Mouse (Mus musculus) yolk sac, embryonic 10.5 days (tissue): ENCODE measurements at regions not wholly inside any gene's neighbourhood (a gene's known extent, or its start where the extent isn't known, plus 50 kb on each side); places are given as distances from the start of the nearest gene placed in this dataset.

ENCODE experiments used
- DNase-seq: peaks from one replicate; pipeline ENCODE4 v3.0.0-alpha.2; 2017; ENCODE audit warnings: low spot score

GRCm38 (mm10) chr9:120628794-120629560 lies 57.7 kb downstream of the Rpl14 start:
- DNase-seq: no peak

DNA sequence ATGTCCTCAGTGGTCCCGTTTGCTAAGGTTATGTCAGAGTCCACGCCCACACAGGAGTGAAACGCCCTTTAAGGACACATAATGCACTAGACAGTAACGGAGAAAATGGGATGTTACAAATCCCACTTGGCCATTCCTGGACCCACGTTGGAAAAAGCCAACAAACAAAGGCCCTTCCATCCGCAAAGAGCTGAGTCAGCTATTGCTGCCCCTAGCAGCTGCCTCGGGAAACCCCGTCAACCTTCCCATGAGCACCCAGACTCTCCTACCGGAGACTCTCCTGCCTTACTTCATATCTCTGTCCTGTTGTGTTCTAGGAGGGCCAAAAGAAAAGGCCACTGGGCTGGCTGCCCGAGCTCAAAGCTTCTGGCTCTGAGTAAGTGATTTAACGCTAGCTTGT lies 58.4 kb downstream of the Rpl14 start:
- DNase-seq: no peak

DNA sequence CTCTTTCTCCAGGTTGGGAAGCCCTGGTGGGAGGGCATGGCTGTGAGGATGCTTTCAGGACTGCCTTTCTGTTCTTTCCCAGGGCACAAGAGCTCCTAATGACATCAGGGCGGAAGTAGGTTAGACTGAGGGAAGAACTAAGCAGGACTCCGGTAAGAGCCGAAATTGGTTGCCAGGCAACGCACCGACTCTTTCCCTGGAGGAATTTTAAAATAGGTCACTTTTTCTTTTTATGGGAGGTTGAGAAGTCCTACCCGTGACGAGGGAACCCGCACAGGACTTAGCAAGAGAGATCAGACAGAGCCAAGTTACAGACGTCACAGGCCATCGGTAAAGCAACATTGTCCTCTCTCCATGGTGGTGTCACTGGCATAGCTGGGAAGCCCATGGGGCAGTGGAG lies 61.6 kb downstream of the Rpl14 start:
- no peak for DNase-seq

GRCm38 (mm10) chr9:120642656-120643055 lies 71.4 kb downstream of the Rpl14 start:
- DNase-seq: no peak

DNA sequence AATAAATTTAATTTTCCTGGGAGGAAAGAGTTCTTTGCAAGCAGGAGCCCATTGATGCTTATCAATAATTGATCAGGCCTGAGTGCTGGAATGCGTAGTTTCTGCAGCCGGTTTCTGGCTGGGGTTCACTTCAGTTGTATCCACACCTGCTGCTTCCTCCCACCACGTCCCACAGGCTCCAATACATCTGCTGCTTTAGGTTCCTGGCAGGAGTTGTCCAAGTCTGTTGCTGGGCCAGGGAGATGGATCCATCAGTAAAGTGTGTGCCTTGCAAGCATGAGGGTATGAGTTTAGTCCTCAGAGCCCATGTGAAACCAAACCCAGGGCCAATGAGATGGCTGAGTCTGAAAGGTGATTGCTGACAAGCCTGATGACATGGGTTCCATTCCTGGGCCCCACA lies 72.1 kb downstream of the Rpl14 start:
- no peak for DNase-seq

DNA sequence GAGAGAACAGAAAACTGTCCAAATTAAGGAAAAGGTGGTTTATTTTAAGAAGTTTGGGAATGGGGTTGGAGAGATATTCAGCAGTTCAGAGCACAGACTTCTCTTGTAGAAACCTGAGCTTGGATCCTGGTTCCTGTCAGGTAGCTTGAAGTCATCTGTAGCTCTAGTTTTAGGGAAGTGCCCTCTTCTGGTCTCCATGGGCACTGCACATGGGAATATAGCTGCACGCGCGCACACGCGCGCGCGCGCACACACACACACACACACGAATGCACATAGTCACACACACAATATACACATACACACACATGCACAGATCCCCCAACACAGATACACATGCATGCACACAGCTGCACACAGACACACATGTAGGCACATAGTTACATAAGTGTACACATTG lies 74.5 kb downstream of the Rpl14 start:
- DNase-seq: no peak

DNA sequence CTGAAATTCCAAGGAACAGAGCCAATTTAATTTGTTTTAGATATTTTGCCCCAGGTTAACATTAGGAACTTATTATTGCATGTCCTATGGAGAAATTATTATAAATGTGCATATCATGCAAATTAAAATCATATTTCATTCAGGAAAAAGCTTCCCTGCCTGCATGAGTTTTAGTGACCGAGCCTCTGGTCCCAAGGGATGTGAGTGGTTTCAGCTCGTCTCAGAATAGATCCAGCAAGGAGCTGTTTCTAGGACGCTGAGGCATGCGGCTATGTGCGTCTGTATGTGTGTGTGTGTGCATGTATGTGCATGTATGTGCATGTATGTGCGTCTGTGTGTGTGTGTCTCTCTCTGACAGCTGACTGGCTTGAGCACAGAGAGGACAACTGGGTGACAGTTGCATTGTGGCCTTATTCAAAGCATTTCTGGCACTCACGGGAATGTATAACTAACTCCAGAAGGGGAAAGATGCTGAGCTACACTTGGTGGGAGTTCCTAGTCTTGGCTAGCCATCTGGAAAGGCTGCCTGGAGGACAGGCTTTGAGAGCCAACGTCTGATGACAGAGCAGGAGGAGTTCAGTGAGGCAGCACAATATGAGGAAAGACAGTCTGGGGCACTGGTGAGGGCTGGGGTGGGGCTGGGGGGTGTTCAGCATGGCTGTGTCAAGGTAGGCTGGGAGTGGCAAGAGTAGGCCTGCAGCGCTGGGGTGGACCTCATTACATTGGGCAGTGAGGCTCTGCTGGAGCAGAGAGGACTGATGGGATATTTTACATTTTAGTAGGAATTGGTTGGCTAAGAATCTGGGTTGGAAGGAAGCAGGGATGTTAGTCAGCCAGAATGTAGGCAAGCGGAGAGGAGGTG lies 75.8 kb downstream of the Rpl14 start:
- no peak for DNase-seq

- no peak for DNase-seq
Observed at GRCm38 (mm10) chr9:120647668-120647955, 76.4 kb downstream of the Rpl14 start.

- DNase-seq: no peak
Observed at GRCm38 (mm10) chr9:120652733-120653132, 81.5 kb downstream of the Rpl14 start.

GRCm38 (mm10) chr9:120653170-120653569 lies 81.9 kb downstream of the Rpl14 start:
- no peak for DNase-seq

- no peak for DNase-seq
Observed at GRCm38 (mm10) chr9:120654736-120655135, 83.5 kb downstream of the Rpl14 start.

GRCm38 (mm10) chr9:120656976-120657375 lies 85.7 kb downstream of the Rpl14 start:
- DNase-seq: peak; percentile 29

DNA sequence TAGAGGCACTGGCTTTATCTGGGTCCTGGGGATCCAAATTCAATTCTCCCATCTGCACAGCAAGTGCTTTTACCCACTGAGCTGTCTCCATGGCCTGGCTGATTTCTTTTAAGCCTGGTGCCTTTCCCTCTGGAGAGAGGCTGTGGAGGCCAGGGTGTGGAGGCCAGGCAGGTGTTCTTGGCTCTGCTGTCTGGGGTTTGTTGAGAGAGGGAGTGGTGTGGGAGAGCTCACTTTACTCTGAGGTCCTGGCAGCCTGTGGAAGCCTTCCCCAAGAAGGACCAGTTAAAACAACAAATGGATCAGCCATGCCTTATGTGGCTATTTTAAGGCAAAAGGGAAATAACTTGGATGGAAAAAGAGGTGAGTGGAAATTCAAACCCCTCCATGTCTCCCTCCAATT lies 86.5 kb downstream of the Rpl14 start:
- no peak for DNase-seq

- no peak for DNase-seq
Observed at GRCm38 (mm10) chr9:120658576-120658975, 87.3 kb downstream of the Rpl14 start.

- DNase-seq: no peak
Observed at GRCm38 (mm10) chr9:120661226-120661625, 90.0 kb downstream of the Rpl14 start.

DNA sequence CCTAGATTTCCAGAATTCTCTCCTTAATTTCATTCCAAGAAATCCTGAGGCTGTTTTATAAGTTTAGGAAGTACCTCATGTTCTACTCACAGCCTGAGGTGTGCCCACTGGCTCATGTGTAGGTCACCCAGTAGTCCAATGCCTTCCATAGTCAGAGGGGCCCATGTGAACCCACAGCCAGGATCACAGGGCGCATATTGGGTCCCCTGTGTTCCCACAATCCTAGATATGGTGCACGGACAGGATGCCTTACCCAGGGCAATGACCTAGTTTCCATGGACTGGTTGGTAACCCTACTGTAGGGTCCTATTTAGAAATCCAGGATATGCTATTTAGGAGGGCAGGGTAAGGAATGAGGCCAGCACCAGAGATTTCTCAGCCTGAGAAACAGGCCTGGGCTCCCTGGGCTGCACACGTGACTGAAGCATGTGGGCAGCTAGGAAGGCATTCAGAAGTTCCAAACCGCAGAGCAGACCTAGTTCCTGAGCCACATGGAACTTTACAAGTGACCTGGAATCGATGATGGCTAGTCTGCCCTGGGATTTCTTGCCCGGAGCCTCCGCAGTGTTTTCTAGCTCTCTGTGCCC lies 90.5 kb downstream of the Rpl14 start:
- DNase-seq: no peak

- DNase-seq: no peak
Observed at GRCm38 (mm10) chr9:120663181-120663580, 91.9 kb downstream of the Rpl14 start.

- DNase-seq: no peak
Observed at GRCm38 (mm10) chr9:120664086-120664485, 92.8 kb downstream of the Rpl14 start.

GRCm38 (mm10) chr9:120672452-120672851 lies 101.2 kb downstream of the Rpl14 start:
- DNase-seq: no peak

DNA sequence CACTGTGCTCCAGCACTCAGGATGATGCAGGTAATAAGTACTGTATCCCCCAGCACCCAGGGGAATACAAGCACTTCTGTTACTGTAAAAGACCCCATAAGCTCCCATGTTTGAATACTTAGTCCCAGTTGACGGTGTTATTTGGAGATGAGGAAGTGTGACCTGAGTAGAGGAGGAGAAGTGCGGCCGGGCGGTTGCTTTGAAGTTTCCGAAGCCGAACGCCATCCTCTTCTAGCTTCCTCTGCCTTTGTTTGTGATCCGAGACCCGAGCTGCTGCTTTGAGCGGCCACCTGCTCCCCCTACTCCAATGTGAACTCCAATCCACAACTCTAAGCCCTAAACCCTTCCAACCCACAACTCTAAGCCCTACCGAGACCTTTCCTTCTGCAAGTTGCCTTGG lies 103.6 kb downstream of the Rpl14 start:
- no peak for DNase-seq

DNA sequence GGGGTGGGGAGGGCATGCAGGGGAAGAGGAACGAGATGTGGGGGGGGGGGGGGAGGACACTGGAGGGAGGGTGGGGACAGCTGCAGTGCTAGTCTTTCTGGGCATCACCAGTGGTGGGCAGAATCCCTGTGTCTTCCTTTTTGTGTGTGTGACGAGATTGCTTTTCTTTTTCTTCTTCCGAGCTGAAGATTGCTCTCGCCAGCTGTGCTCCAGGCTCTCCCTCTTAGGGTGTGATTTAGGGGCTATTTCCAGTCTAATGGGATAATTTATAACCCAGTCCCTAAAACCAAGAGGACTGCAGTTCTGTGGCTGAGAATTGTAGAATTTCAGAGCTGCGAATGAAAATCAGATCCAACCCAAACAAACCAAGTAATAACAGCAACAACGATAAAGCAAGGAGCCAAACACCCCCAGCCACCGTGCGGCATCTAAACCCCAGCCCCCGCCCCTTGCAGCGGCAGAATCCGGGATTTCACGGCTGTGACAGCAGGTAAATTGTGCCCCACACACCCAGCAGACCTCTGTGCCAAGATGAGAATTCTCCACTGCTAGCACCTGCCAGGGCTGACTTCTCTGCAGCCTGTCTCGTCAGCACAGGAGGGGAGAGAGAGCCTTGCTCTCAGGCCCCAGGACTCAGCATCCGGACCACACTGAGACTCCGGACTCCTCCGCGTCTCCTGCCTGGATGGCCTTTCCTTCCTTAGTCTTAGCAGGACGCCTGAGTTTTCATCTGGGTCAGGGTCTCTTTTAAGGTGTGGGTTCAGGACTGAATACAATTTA lies 104.3 kb downstream of the Rpl14 start:
- DNase-seq: no peak

GRCm38 (mm10) chr9:120676301-120676700 lies 105.1 kb downstream of the Rpl14 start:
- DNase-seq: no peak
